Mouse (Mus musculus): ENCODE data around the gene Tdrd9. TPM values are rescaled to one million over a fixed set of nuclear protein-coding genes. Genes with fewer than 3 reads are reported as not detected.

Gene Tdrd9
- polyA plus RNA-seq (2014; fragmentation: Nextera tagmentation; extraction: Ambion mirVana) = 0.17 and 0.89 TPM in 2 replicates

DNA sequence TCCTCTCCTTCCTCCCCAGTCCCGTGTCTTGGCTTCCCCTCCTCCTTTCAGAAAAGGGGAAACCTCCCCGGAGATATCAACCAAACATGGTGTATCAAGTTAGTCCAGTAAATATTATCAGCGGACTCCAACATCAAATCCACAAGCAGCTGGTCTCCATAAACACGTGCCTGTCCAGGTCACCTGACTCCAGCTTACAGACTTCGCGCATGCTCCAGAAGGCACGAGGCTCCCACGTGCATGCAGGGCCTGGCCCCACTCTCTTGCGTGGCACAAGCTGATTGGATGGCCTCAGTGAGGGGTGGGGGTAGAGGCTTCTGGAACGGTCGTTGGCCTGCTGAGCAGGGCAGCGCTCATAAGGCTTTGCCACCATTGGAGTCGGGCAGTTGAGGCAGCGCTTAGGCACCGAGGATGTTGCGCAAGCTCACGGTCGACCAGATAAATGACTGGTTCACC is at the start of gene Tdrd9:
Tdrd9 (plus strand) TSS at position 329 of the 456 bp plus-strand sequence.
- no peak within 1 kb of the TSS for H3K4me3 ChIP-seq (ENCODE audit: low read depth, low read length)
- H3K9me3 ChIP-seq (ENCODE audit: control insufficient read depth, low read length) = no peaks in the 10 kb centered on the region
- ATAC-seq (ENCODE audit: low read depth) = no peak
- H3K27ac ChIP-seq (ENCODE audit: low read depth, low read length) = no peak within 1 kb of the TSS
- WGBS = 93% methylated on average over 18 of the region's 18 CpGs
- no peaks in the 10 kb centered on the region for H3K36me3 ChIP-seq (ENCODE audit: control insufficient read depth, insufficient read depth, low read length)
- no peak within 1 kb of the TSS for H3K9ac ChIP-seq (replicated peaks; ENCODE audit: low read depth, low read length)
- peaks cover 3% of the 10 kb centered on the region; the same call in 1 of the 2 replicates for H3K4me1 ChIP-seq (ENCODE audit: control insufficient read depth, insufficient read depth, low read length)
- H3K27me3 ChIP-seq (ENCODE audit: control insufficient read depth, insufficient read depth, low read length) = no peaks in the 10 kb centered on the region
- no peak within 1 kb of the TSS for H3K4me2 ChIP-seq (ENCODE audit: low read depth, low read length)

DNA sequence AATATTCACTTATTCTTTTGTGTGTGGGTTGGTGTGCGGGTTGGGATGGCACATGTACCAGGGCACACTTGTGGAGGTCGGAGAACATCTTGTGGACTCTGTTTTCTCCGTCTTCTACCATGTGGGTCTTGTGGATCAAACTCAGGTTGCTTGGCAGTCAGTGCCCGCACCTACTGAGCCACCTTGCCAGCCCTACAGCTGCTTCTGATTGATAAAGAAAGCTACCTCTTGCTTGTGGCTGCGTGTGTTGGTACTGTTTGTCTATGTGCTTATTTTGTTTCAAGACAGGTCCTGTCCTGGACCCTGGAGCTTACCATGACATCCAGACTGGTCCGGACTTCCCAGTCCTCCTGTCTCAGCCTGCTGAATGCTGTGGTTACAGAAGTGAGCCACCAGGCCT is 48.2 kb upstream of the Tdrd9 start:
- H3K36me3 ChIP-seq (ENCODE audit: control insufficient read depth, insufficient read depth, low read length) = no peaks in the 10 kb centered on the region
- 96% methylated on average over 6 of the region's 6 CpGs for WGBS
- H3K4me2 ChIP-seq (ENCODE audit: low read depth, low read length) = no peak overlapping the region
- H3K9ac ChIP-seq (replicated peaks; ENCODE audit: low read depth, low read length) = no peak overlapping the region
- H3K4me3 ChIP-seq (ENCODE audit: low read depth, low read length) = no peak overlapping the region
- H3K4me1 ChIP-seq (ENCODE audit: control insufficient read depth, insufficient read depth, low read length) = no peaks in the 10 kb centered on the region
- H3K27me3 ChIP-seq (ENCODE audit: control insufficient read depth, insufficient read depth, low read length) = no peaks in the 10 kb centered on the region
- no peak overlapping the region for H3K27ac ChIP-seq (ENCODE audit: low read depth, low read length)
- no peak for ATAC-seq (ENCODE audit: low read depth)
- no peaks in the 10 kb centered on the region for H3K9me3 ChIP-seq (ENCODE audit: control insufficient read depth, low read length)

DNA sequence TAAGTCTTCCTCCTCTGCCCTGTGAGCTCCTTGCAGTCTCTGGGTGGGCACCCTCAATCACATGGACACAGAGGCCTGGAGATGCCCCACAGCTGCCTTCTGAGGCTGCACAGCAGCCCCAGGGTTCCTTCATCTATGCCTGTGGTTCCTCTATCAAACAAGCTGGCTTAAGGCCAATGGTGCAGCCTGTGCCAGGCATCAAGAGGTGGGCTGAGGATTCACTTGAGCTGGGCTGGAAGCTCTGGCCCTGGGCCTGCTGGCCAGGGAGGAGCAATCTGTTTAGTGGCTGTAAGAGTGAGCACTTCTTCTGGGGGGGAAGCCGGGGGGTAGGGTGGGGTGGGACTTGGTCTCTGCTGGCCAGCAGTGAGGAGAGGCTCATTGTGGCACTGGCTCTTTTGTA is 44.0 kb upstream of the Tdrd9 start:
- 87% methylated on average over 1 of the region's 1 CpGs for WGBS
- ATAC-seq (ENCODE audit: low read depth) = no peak
- Histone ChIP-seq H3K36me3 (ENCODE audit: control insufficient read depth, insufficient read depth, low read length) (no peaks in the 10 kb centered on the region), H3K9ac (replicated peaks; ENCODE audit: low read depth, low read length) (no peak overlapping the region), H3K4me3 (ENCODE audit: low read depth, low read length) (no peak overlapping the region), H3K27me3 (ENCODE audit: control insufficient read depth, insufficient read depth, low read length) (no peaks in the 10 kb centered on the region), H3K4me1 (ENCODE audit: control insufficient read depth, insufficient read depth, low read length) (no peaks in the 10 kb centered on the region), H3K27ac (ENCODE audit: low read depth, low read length) (no peak overlapping the region), H3K9me3 (ENCODE audit: control insufficient read depth, low read length) (no peaks in the 10 kb centered on the region), H3K4me2 (ENCODE audit: low read depth, low read length) (no peak overlapping the region)

DNA sequence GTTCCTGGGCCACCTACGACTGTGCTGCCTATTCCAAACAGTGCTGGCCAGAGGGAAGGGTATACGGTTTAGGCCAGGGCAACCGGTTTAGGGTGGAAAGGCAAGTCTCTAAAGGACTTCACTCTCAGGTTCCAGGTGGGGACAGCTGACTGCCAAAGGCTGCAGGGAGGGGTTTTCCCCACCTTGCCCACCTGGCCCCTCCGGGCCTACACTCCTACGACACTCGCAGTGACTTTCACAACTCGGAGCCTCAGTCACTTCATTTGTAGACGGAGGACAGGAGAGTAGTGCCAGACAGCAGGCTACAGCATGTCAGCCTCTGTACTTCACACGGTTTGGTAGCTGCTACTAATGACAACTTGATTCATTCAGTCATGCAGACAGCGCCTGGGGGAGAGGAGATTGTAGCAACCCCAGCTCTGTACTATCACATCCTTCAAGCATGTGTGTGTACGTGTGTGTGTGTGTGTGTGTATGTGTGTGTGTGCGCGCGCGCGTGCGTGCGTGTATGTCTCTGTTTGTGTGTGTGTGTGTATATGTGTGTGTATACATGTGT is 42.9 kb upstream of the Tdrd9 start:
- no peak overlapping the region for H3K4me2 ChIP-seq (ENCODE audit: low read depth, low read length)
- H3K4me3 ChIP-seq (ENCODE audit: low read depth, low read length) = no peak overlapping the region
- H3K4me1 ChIP-seq (ENCODE audit: control insufficient read depth, insufficient read depth, low read length) = 0 out of 2 replicates have a peak, but pooled peaks cover 3% of the 10 kb centered on the region
- no peaks in the 10 kb centered on the region for H3K9me3 ChIP-seq (ENCODE audit: control insufficient read depth, low read length)
- ATAC-seq (ENCODE audit: low read depth) = no peak
- no peak overlapping the region for H3K27ac ChIP-seq (ENCODE audit: low read depth, low read length)
- H3K9ac ChIP-seq (replicated peaks; ENCODE audit: low read depth, low read length) = no peak overlapping the region
- 89% methylated on average over 18 of the region's 18 CpGs for WGBS
- H3K27me3 ChIP-seq (ENCODE audit: control insufficient read depth, insufficient read depth, low read length) = no peaks in the 10 kb centered on the region
- H3K36me3 ChIP-seq (ENCODE audit: control insufficient read depth, insufficient read depth, low read length) = no peaks in the 10 kb centered on the region

DNA sequence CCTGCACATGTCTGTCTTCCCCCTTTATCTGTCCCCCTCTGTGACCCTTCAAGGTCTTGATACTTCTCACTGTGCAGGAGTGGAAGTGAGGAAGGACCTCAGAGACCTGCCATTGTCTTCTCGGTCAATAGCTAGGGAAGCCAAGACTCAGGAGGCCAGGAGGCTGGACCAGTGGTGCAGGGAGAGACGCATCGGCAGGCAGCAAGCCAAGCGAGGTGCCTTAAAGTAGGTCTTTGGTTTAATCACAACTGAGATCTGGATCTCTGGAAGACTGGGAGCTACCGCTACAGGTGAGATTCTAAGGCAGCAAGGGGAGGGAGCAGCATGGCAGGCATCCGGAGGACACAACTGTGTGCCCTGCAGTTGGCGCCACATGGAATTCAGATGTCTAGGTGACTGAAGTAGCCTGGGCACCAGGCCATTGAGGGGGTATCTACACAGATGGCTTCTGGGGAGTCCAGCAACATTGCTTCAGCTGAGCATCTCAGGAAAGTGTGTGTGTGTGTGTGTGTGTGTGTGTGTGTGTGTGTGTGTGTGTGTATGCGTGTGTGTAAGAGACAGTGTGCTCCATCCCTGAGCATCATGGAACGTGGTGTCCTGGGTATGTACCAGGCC is 39.8 kb upstream of the Tdrd9 start:
- ATAC-seq (ENCODE audit: low read depth) = no peak

DNA sequence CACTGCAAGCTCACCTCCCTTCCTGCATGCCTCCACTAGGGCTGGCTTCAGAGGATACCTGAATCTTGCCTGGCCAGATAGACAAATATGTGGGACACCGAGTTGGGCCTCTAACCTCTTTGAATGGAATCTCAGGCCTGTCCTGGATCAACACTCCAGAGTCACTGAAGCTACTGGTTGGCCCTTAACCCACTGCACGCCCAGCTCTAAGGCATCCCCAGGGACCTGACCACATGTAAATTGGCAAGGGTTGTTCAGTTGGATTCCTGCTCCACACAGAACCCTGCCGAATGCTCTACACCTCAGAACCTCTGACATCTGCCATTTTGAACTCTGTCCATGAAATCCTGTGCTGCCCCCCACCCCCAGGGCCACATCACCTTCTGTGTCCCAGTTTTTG is 38.8 kb upstream of the Tdrd9 start:
- ATAC-seq (ENCODE audit: low read depth) = no peak
- Histone ChIP-seq H3K9me3 (ENCODE audit: control insufficient read depth, low read length) (no peaks in the 10 kb centered on the region), H3K27me3 (ENCODE audit: control insufficient read depth, insufficient read depth, low read length) (no peaks in the 10 kb centered on the region), H3K36me3 (ENCODE audit: control insufficient read depth, insufficient read depth, low read length) (no peaks in the 10 kb centered on the region), H3K4me2 (ENCODE audit: low read depth, low read length) (no peak overlapping the region), H3K4me1 (ENCODE audit: control insufficient read depth, insufficient read depth, low read length) (0 out of 2 replicates have a peak, but pooled peaks cover 8% of the 10 kb centered on the region), H3K27ac (ENCODE audit: low read depth, low read length) (no peak overlapping the region), H3K4me3 (ENCODE audit: low read depth, low read length) (no peak overlapping the region), H3K9ac (replicated peaks; ENCODE audit: low read depth, low read length) (no peak overlapping the region)
- WGBS = 79% methylated on average over 3 of the region's 3 CpGs

More for the DNA sequence above, 39.8 kb upstream of the Tdrd9 start:
- no peaks in the 10 kb centered on the region for H3K9me3 ChIP-seq (ENCODE audit: control insufficient read depth, low read length)
- 93% methylated on average over 9 of the region's 9 CpGs for WGBS
- no peak overlapping the region for H3K4me2 ChIP-seq (ENCODE audit: low read depth, low read length)
- H3K9ac ChIP-seq (replicated peaks; ENCODE audit: low read depth, low read length) = no peak overlapping the region
- no peak overlapping the region for H3K27ac ChIP-seq (ENCODE audit: low read depth, low read length)
- H3K4me3 ChIP-seq (ENCODE audit: low read depth, low read length) = no peak overlapping the region
- H3K36me3 ChIP-seq (ENCODE audit: control insufficient read depth, insufficient read depth, low read length) = no peaks in the 10 kb centered on the region
- H3K4me1 ChIP-seq (ENCODE audit: control insufficient read depth, insufficient read depth, low read length) = 0 out of 2 replicates have a peak, but pooled peaks cover 3% of the 10 kb centered on the region
- H3K27me3 ChIP-seq (ENCODE audit: control insufficient read depth, insufficient read depth, low read length) = no peaks in the 10 kb centered on the region

DNA sequence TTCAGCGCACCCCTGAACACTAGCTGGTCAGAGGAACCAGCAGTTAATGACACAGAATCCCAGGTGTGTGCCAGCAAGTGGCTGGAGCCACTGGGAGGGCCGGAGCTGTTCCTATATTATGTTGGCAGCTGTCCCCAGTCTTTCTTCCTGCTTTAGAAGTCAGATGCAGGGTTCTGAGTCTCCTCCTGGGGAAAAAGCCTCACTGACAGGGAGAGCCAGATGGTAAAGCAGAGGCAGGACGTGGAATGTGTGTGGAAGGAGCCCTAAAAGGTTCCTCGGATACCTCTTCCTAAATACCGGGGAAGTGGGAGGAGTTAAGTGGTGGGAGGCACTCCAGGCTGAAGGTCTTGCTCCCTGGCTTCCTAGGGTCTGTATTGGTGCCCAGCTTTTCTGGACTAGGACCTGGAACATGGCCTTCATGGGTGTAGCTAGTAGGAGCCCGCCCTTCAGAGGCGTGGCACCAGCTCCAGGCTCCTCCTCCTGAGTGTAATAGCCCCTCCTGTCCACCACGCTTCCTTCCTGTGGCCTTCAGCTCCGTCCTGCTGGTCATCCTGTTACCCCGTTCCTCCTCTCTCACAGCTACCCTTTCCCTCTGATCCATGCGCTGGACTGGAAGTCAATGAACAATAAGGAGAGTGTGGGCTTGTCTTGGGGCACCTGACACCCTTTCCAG is 38.2 kb upstream of the Tdrd9 start:
- Histone ChIP-seq H3K27ac (ENCODE audit: low read depth, low read length) (no peak overlapping the region), H3K27me3 (ENCODE audit: control insufficient read depth, insufficient read depth, low read length) (no peaks in the 10 kb centered on the region), H3K9me3 (ENCODE audit: control insufficient read depth, low read length) (no peaks in the 10 kb centered on the region), H3K4me2 (ENCODE audit: low read depth, low read length) (no peak overlapping the region), H3K4me1 (ENCODE audit: control insufficient read depth, insufficient read depth, low read length) (0 out of 2 replicates have a peak, but pooled peaks cover 8% of the 10 kb centered on the region), H3K36me3 (ENCODE audit: control insufficient read depth, insufficient read depth, low read length) (no peaks in the 10 kb centered on the region), H3K4me3 (ENCODE audit: low read depth, low read length) (no peak overlapping the region), H3K9ac (replicated peaks; ENCODE audit: low read depth, low read length) (no peak overlapping the region)
- no peak; the same call in 1 of the 2 replicates for ATAC-seq (ENCODE audit: low read depth)
- 57% methylated on average over 11 of the region's 11 CpGs for WGBS

DNA sequence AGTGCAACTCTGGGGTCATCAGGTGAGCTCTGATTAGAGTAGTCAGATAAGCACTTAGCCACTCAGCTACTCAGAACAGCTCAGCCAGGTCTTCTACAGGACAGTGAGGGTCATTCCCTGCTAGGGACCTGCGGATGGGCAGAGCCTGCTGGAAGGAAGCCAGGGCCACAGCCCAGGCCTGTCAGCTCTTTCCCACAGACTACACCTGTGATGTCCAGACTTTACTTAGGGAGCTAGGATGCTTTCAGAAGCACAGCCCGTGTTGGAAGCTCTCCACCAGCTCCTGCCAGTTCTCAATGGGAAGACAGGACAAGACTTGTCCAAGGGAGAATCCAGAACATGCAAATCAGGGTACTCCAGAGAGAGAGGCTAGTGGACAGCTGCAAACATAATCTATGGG is 37.4 kb upstream of the Tdrd9 start:
- Histone ChIP-seq H3K4me1 (ENCODE audit: control insufficient read depth, insufficient read depth, low read length) (0 out of 2 replicates have a peak, but pooled peaks cover 8% of the 10 kb centered on the region), H3K4me2 (ENCODE audit: low read depth, low read length) (no peak overlapping the region), H3K4me3 (ENCODE audit: low read depth, low read length) (no peak overlapping the region), H3K27me3 (ENCODE audit: control insufficient read depth, insufficient read depth, low read length) (no peaks in the 10 kb centered on the region), H3K9me3 (ENCODE audit: control insufficient read depth, low read length) (no peaks in the 10 kb centered on the region), H3K9ac (replicated peaks; ENCODE audit: low read depth, low read length) (no peak overlapping the region), H3K36me3 (ENCODE audit: control insufficient read depth, insufficient read depth, low read length) (no peaks in the 10 kb centered on the region), H3K27ac (ENCODE audit: low read depth, low read length) (no peak overlapping the region)
- no peak for ATAC-seq (ENCODE audit: low read depth)
- 89% methylated on average over 2 of the region's 2 CpGs for WGBS
